Mouse (Mus musculus) stomach, adult 2 months (tissue): Measurements from ENCODE around the gene Syt11. TPM values are rescaled to one million over a fixed set of nuclear protein-coding genes. Genes with fewer than 3 reads are reported as not detected.

Experiments
- polyA plus RNA-seq: library from polyadenylated mRNA; depleted of rRNA; stranded (reverse); fragments of >200 nt; gene quantifications from 2 replicates; pipeline ENCODE4 v1.2.3, GENCODE M21; 2012; rRNA removed

Syt11 gene
- 2.0 and 2.1 TPM in 2 replicates for polyA plus RNA-seq

GRCm38 (mm10) chr3:88774939-88775841 lies at the start of gene Syt11:
TSS of gene Syt11 (minus strand) at chr3:88775164.

GRCm38 (mm10) chr3:88716399-88717197 lies 58.4 kb downstream of the Syt11 start, which contains the start of gene Rit1:
TSS of gene Rit1 (plus strand) at chr3:88716838.

Other genes with a start within 250 kb of the Syt11 start
- gene Mex3a, start 242.8 kb downstream of the Syt11 start, polyA plus RNA-seq: 0.32 and 0.44 TPM in 2 replicates
- 222 and 238 TPM in 2 replicates for gene Rab25, start 226.9 kb downstream of the Syt11 start, polyA plus RNA-seq
- gene Lamtor2, start 222.1 kb downstream of the Syt11 start, polyA plus RNA-seq: 83.0 and 88.7 TPM in 2 replicates
- 30.5 and 32.0 TPM in 2 replicates for gene Ubqln4, start 221.4 kb downstream of the Syt11 start, polyA plus RNA-seq
- 83.7 and 87.3 TPM in 2 replicates for gene Ssr2, start 199.3 kb downstream of the Syt11 start, polyA plus RNA-seq
- 29.7 and 42.2 TPM in 2 replicates for gene Arhgef2, start 169.2 kb downstream of the Syt11 start, polyA plus RNA-seq
- gene Rxfp4, start 122.0 kb downstream of the Syt11 start, polyA plus RNA-seq: 0.11 TPM in 1 of 2 replicates, not detected in the other
- gene Khdc4, start 89.4 kb downstream of the Syt11 start, polyA plus RNA-seq: 30.1 and 31.0 TPM in 2 replicates
- gene Rit1, start 58.3 kb downstream of the Syt11 start, polyA plus RNA-seq: 22.9 and 28.9 TPM in 2 replicates
- gene Gon4l, start 60.1 kb upstream of the Syt11 start, polyA plus RNA-seq: 4.5 and 5.0 TPM in 2 replicates
- 15.6 and 19.0 TPM in 2 replicates for gene Msto1, start 138.8 kb upstream of the Syt11 start, polyA plus RNA-seq
- 0.99 and 1.7 TPM in 2 replicates for gene Ash1l, start 175.5 kb upstream of the Syt11 start, polyA plus RNA-seq
- 8.3 and 12.4 TPM in 2 replicates for gene Dap3, start 176.0 kb upstream of the Syt11 start, polyA plus RNA-seq